Mouse (Mus musculus) MEL (cell line): Measurements from ENCODE around the gene Notch2. TPM values are rescaled to one million over a fixed set of nuclear protein-coding genes. Genes with fewer than 3 reads are reported as not detected.

ENCODE experiments used
- DNase-seq: peaks from one replicate; pipeline ENCODE4 v3.0.0; 2011; ENCODE audit warnings: low read depth, low spot score
- H3K27ac ChIP-seq: 2 replicates; pipeline ENCODE4 v1.5.1; 2012; ENCODE audit warnings: low read depth, mild to moderate bottlenecking, control low read depth, low read length, moderate library complexity; ENCODE audit not compliant: control insufficient read depth
- H3K27me3 ChIP-seq, 2 experiments: fragments of 150-350 bp in 1 of 2; sonication (generic) in 1 of 2; 2 replicates each; pipeline ENCODE4 v1.6.1; 2012; ENCODE audit warnings: low read length in 2 of 2, mild to moderate bottlenecking in 2 of 2, improper control_type of control experiment in 1 of 2, moderate library complexity in 1 of 2; ENCODE audit not compliant: insufficient read depth in 2 of 2, control insufficient read depth in 1 of 2
- H3K36me3 ChIP-seq, 2 experiments: 2 replicates each; pipeline ENCODE4 v1.6.1; 2012 to 2014; ENCODE audit warnings: low read length in 2 of 2, improper control_type of control experiment in 1 of 2, inconsistent platforms in 1 of 2, mild to moderate bottlenecking in 1 of 2; ENCODE audit not compliant: insufficient read depth in 2 of 2, control insufficient read depth in 1 of 2
- H3K4me1 ChIP-seq, 2 experiments: fragments of 150-350 bp in 1 of 2; sonication (generic) in 1 of 2; 2 replicates each; pipeline ENCODE4 v1.6.1; 2012; ENCODE audit warnings: low read length in 2 of 2, improper control_type of control experiment in 1 of 2, mild to moderate bottlenecking in 1 of 2; ENCODE audit not compliant: insufficient read depth in 2 of 2, control insufficient read depth in 1 of 2
- H3K4me3 ChIP-seq, 2 experiments: fragments of 150-350 bp in 1 of 2; sonication (generic) in 1 of 2; 2 replicates each; pipeline ENCODE4 v1.5.1; 2012; ENCODE audit warnings: low read depth in 2 of 2, low read length in 2 of 2, mild to moderate bottlenecking in 2 of 2, moderate library complexity in 2 of 2, control low read depth in 1 of 2, improper control_type of control experiment in 1 of 2; ENCODE audit not compliant: control insufficient read depth in 1 of 2, insufficient read depth in 1 of 2
- H3K79me2 ChIP-seq: 2 replicates; pipeline ENCODE4 v1.6.1; 2012; ENCODE audit warnings: mild to moderate bottlenecking, low read length, moderate library complexity; ENCODE audit not compliant: control insufficient read depth, poor library complexity, insufficient read depth
- H3K9ac ChIP-seq: 2 replicates; pipeline ENCODE4 v1.6.1; 2012; ENCODE audit warnings: low read depth, mild to moderate bottlenecking, control low read depth, low read length, moderate library complexity; ENCODE audit not compliant: control insufficient read depth, poor library complexity, severe bottlenecking
- H3K9me3 ChIP-seq: fragments of 150-350 bp; sonication (generic); replicated peaks from 2 replicates; pipeline ENCODE4 v1.6.1; 2012; ENCODE audit warnings: mild to moderate bottlenecking, low read length, improper control_type of control experiment, moderate library complexity; ENCODE audit not compliant: insufficient read depth
- CHD1 ChIP-seq: IDR thresholded peaks from 2 replicates; pipeline ENCODE4 v1.6.1; 2012; ENCODE audit warnings: low read depth, mild to moderate bottlenecking, inconsistent platforms, low read length, improper control_type of control experiment
- CHD2 ChIP-seq: IDR thresholded peaks from 2 replicates; pipeline ENCODE4 v1.6.1; 2011; ENCODE audit warnings: low read length, improper control_type of control experiment
- CTCF ChIP-seq, 3 experiments: IDR thresholded peaks in 2 of 3; conservative IDR thresholded peaks in 1 of 3; 2 replicates each; pipeline ENCODE4 v1.5.1; 2011 to 2012; ENCODE audit warnings: low read length in 3 of 3, low read depth in 2 of 3, mild to moderate bottlenecking in 2 of 3, improper control_type of control experiment in 1 of 3, inconsistent platforms in 1 of 3, mixed read lengths in 1 of 3, moderate library complexity in 1 of 3; ENCODE audit not compliant: control insufficient read depth in 1 of 3, insufficient read depth in 1 of 3, poor library complexity in 1 of 3, severe bottlenecking in 1 of 3
- E2F4 ChIP-seq: IDR thresholded peaks from 2 replicates; pipeline ENCODE4 v1.6.1; 2011; ENCODE audit warnings: low read depth, low read length, improper control_type of control experiment, borderline replicate concordance
- ELF1 ChIP-seq: IDR thresholded peaks from 2 replicates; pipeline ENCODE4 v1.6.1; 2014; ENCODE audit warnings: low read depth, mild to moderate bottlenecking, inconsistent platforms, low read length, improper control_type of control experiment, moderate library complexity
- EP300 ChIP-seq, 2 experiments: IDR thresholded peaks; 2 replicates each; pipeline ENCODE4 v1.6.1; 2011; ENCODE audit warnings: improper control_type of control experiment in 2 of 2, low read length in 2 of 2, low read depth in 1 of 2, mild to moderate bottlenecking in 1 of 2
- ETS1 ChIP-seq: IDR thresholded peaks from 2 replicates; pipeline ENCODE4 v1.6.1; 2012; ENCODE audit warnings: low read depth, mild to moderate bottlenecking, inconsistent platforms, low read length, improper control_type of control experiment, moderate library complexity
- GABPA ChIP-seq: IDR thresholded peaks from 2 replicates; pipeline ENCODE4 v1.6.1; 2012; ENCODE audit warnings: low read depth, mild to moderate bottlenecking, inconsistent platforms, low read length, improper control_type of control experiment, moderate library complexity
- GATA1 ChIP-seq: IDR thresholded peaks from 2 replicates; pipeline ENCODE4 v1.6.1; 2011; ENCODE audit warnings: low read depth, low read length, improper control_type of control experiment
- HCFC1 ChIP-seq: IDR thresholded peaks from 2 replicates; pipeline ENCODE4 v1.6.1; 2012; ENCODE audit warnings: low read depth, mild to moderate bottlenecking, inconsistent platforms, low read length, improper control_type of control experiment, moderate library complexity
- KAT2A ChIP-seq: conservative IDR thresholded peaks from 2 replicates; pipeline ENCODE4 v1.6.1; 2012; ENCODE audit warnings: low read depth, low read length, improper control_type of control experiment, inconsistent platforms
- MAFK ChIP-seq: IDR thresholded peaks from 2 replicates; pipeline ENCODE4 v1.6.1; 2011; ENCODE audit warnings: low read depth, mild to moderate bottlenecking, low read length, improper control_type of control experiment, borderline replicate concordance
- MAX ChIP-seq: IDR thresholded peaks from 2 replicates; pipeline ENCODE4 v1.6.1; 2011; ENCODE audit warnings: low read length, improper control_type of control experiment
- MAZ ChIP-seq: IDR thresholded peaks from 2 replicates; pipeline ENCODE4 v1.6.1; 2012; ENCODE audit warnings: low read depth, mild to moderate bottlenecking, inconsistent platforms, low read length, improper control_type of control experiment
- MEF2A ChIP-seq: IDR thresholded peaks from 2 replicates; pipeline ENCODE4 v1.6.1; 2014; ENCODE audit warnings: low read depth, mild to moderate bottlenecking, inconsistent platforms, low read length, improper control_type of control experiment; ENCODE audit not compliant: poor library complexity, insufficient replicate concordance, severe bottlenecking; ENCODE audit errors: extremely low read depth
- MYB ChIP-seq: IDR thresholded peaks from 2 replicates; pipeline ENCODE4 v1.6.1; 2011; ENCODE audit warnings: mild to moderate bottlenecking, low read depth, low read length, improper control_type of control experiment
- POLR2AphosphoS2 ChIP-seq: IDR thresholded peaks from 2 replicates; pipeline ENCODE4 v1.6.1; 2011; ENCODE audit warnings: low read length, improper control_type of control experiment
- POLR2AphosphoS5 ChIP-seq: IDR thresholded peaks from 2 replicates; pipeline ENCODE4 v1.6.1; 2012; ENCODE audit warnings: low read depth, borderline replicate concordance, mild to moderate bottlenecking, inconsistent platforms, low read length, moderate library complexity, mixed read lengths
- RCOR1 ChIP-seq: IDR thresholded peaks from 2 replicates; pipeline ENCODE4 v1.6.1; 2012; ENCODE audit warnings: low read depth, mild to moderate bottlenecking, inconsistent platforms, low read length, improper control_type of control experiment
- SIN3A ChIP-seq: IDR thresholded peaks from 2 replicates; pipeline ENCODE4 v1.6.1; 2012; ENCODE audit warnings: low read length, improper control_type of control experiment, inconsistent platforms
- TAL1 ChIP-seq: IDR thresholded peaks from 2 replicates; pipeline ENCODE4 v1.6.1; 2012; ENCODE audit warnings: mild to moderate bottlenecking, inconsistent platforms, low read length, moderate library complexity, mixed read lengths
- TCF12 ChIP-seq: IDR thresholded peaks from 2 replicates; pipeline ENCODE4 v1.6.1; 2014; ENCODE audit warnings: low read depth, mild to moderate bottlenecking, inconsistent platforms, low read length, improper control_type of control experiment, moderate library complexity
- UBTF ChIP-seq: IDR thresholded peaks from 2 replicates; pipeline ENCODE4 v1.6.1; 2012; ENCODE audit warnings: low read depth, mild to moderate bottlenecking, inconsistent platforms, low read length, improper control_type of control experiment, moderate library complexity, borderline replicate concordance; ENCODE audit not compliant: insufficient read depth
- USF1 ChIP-seq: IDR thresholded peaks from 2 replicates; pipeline ENCODE4 v1.6.1; 2014; ENCODE audit warnings: low read depth, mild to moderate bottlenecking, inconsistent platforms, low read length, improper control_type of control experiment, moderate library complexity
- USF2 ChIP-seq, 2 experiments: IDR thresholded peaks; 2 replicates each; pipeline ENCODE4 v1.6.1; 2011 to 2012; ENCODE audit warnings: improper control_type of control experiment in 2 of 2, low read length in 2 of 2, borderline replicate concordance in 1 of 2, inconsistent platforms in 1 of 2, low read depth in 1 of 2, mild to moderate bottlenecking in 1 of 2; ENCODE audit not compliant: insufficient read depth in 1 of 2
- ZC3H11A ChIP-seq: IDR thresholded peaks from 2 replicates; pipeline ENCODE4 v1.6.1; 2012; ENCODE audit warnings: low read depth, mild to moderate bottlenecking, inconsistent platforms, low read length, improper control_type of control experiment
- ZKSCAN1 ChIP-seq: IDR thresholded peaks from 2 replicates; pipeline ENCODE4 v1.6.1; 2012; ENCODE audit warnings: low read depth, mild to moderate bottlenecking, inconsistent platforms, low read length, improper control_type of control experiment, moderate library complexity
- polyA plus RNA-seq, 2 experiments: library from polyadenylated mRNA; stranded (reverse) in 1 of 2; unstranded in 1 of 2; fragments of >175 nt in 1 of 2; fragments of >200 nt in 1 of 2; gene quantifications; 2 replicates each; pipeline versions ENCODE4 v1.2.1 to v1.2.4; 2012; ENCODE audit warnings: low replicate concordance in 2 of 2, low read depth in 1 of 2; ENCODE audit not compliant: insufficient read length in 2 of 2, insufficient read depth in 1 of 2, missing spikeins in 1 of 2
- total RNA-seq: library from RNA; depleted of rRNA; stranded (reverse); fragments of 300-350 nt; gene quantifications from 2 replicates; pipeline ENCODE4 v1.2.3, GENCODE M21; 2012

Gene Notch2
- total and polyA plus RNA-seq, 3 experiments = 16.2 to 36.6 (median 16.6) TPM

- Histone ChIP-seq H3K9me3 (no peaks in the 10 kb centered on the region), H3K27me3 (no peaks in the 10 kb centered on the region), H3K79me2 (peaks cover 31% of the 10 kb centered on the region), H3K4me1 (peaks cover 6 to 19% of the 10 kb centered on the region in 2 experiments), H3K36me3 (peaks cover 0 to 18% of the 10 kb centered on the region in 2 experiments; a peak in 2 of 4 replicates), H3K9ac (no peak overlapping the region), H3K27ac (no peak overlapping the region), H3K4me3 (no peak overlapping the region)
- no peak for DNase-seq
- no peak for TF ChIP-seq ELF1
- no peak for TF ChIP-seq POLR2AphosphoS2
- TF ChIP-seq HCFC1 = no peak
- TF ChIP-seq MEF2A = no peak
- no peak for TF ChIP-seq MAZ
- no peak for TF ChIP-seq MAFK
- TF ChIP-seq UBTF = no peak
- no peak for TF ChIP-seq USF2 (IDR thresholded peaks at IDR 0.05; ENCODE audit: borderline replicate concordance in 1 of 2, insufficient read depth in 1 of 2, low read depth in 1 of 2, low read length in 2 of 2)
- no peak for TF ChIP-seq CTCF (IDR thresholded peaks at IDR 0.05 in 2 of 3, conservative IDR thresholded peaks at IDR 0.05 in 1 of 3; ENCODE audit: control insufficient read depth in 1 of 3, insufficient read depth in 1 of 3, low read depth in 2 of 3, low read length in 3 of 3, poor library complexity in 1 of 3, severe bottlenecking in 1 of 3)
- TF ChIP-seq TAL1 = no peak
- no peak for TF ChIP-seq POLR2AphosphoS5
- no peak for TF ChIP-seq CHD2
- TF ChIP-seq E2F4 = no peak
- TF ChIP-seq MYB = no peak
- TF ChIP-seq USF1 = no peak
- no peak for TF ChIP-seq GABPA
- TF ChIP-seq KAT2A = no peak
- TF ChIP-seq GATA1 = no peak
- TF ChIP-seq MAX = no peak
- TF ChIP-seq SIN3A = no peak
These were observed 12.9 kb downstream of the Notch2 start for GRCm38 (mm10) chr3:98025921-98026880.

- peak overlapping the region; percentile 28 for H3K27ac ChIP-seq
- peaks cover 15 to 26% of the 10 kb centered on the region in 2 experiments for H3K4me1 ChIP-seq
- H3K9ac ChIP-seq = no peak overlapping the region
- H3K27me3 ChIP-seq = no peaks in the 10 kb centered on the region
- TF ChIP-seq E2F4 (no peak), ZC3H11A (peak; percentile 17; the same call in 1 of the 2 replicates), SIN3A (peak; percentile 50), TCF12 (0 out of 2 replicates have a peak, but pooled peaks have one; percentile 15), RCOR1 (peak; percentile 59), CHD1 (no peak), EP300 (IDR thresholded peaks at IDR 0.05; ENCODE audit: low read depth in 1 of 2, low read length in 2 of 2) (peak; percentile 32 to 64; a peak in 1 of 4 replicates), ETS1 (peak; percentile 70; the same call in 1 of the 2 replicates), GATA1 (peak; percentile 40; the same call in 1 of the 2 replicates), POLR2AphosphoS2 (no peak), ZKSCAN1 (no peak)
- DNase-seq = peak; percentile 63
- H3K4me3 ChIP-seq = no peak overlapping the region
- H3K9me3 ChIP-seq = no peaks in the 10 kb centered on the region
- H3K79me2 ChIP-seq = peaks cover 29% of the 10 kb centered on the region
- peaks cover 0 to 27% of the 10 kb centered on the region in 2 experiments; a peak in 2 of 4 replicates for H3K36me3 ChIP-seq
These were observed 14.0 kb downstream of the Notch2 start for GRCm38 (mm10) chr3:98027371-98027774.
